Mouse (Mus musculus) testis, postnatal 14 days (tissue): ENCODE measurements around the gene Szrd1.
"Not testable (repeated sequence)": the region's sequence is repeated elsewhere in the genome, so short reads cannot be mapped to it uniquely, and the experiment has no call there.

Experiments
- DNase-seq: peaks from one replicate; pipeline ENCODE4 v3.0.0; 2021; ENCODE audit warnings: low spot score

Gene Szrd1

DNA sequence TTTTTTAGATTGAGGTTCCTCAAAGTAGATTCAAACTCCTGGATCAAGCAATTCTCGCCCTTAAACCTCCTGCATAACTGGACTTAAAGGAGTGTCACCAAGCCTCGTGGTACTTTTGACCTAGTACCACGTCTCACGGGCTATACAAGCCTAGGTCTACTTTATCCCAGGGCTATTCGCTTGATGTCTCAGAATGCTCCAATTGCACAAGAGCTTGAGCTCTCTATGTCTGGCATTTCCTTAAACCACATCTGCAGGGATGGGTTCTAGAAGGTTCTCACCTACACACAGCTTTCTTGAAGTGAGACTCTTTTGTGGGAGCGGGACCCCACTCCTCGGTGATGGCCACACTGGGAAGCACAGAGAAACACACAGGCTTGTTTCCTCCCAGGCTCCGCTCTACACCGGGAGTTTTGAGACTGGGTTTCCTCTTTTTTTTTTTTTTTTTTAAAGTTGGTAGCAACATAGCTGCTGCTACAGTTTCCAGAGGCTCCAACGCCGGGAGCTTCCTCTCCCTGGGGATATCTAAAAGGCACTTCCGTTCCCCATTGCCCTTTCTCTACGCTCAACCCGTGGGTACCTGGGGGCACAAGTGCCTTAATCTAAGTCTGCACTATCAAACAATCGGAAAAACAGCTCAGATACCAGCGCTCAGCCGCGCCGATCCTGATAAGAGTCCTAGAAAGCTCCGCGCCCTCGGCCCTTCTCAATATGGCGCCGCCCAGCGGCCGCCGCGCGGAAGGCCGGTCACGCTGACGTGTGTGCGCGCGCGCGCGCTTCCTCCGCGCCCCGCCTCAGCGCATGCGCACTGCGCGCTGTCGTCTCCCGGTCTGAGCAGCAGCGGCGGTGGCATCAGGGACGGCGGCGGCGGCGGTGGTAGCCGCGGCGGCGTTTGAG is 7.8 kb upstream of the Szrd1 start, which contains the start of gene Fbxo42:
TSS of gene Fbxo42 (plus strand) at position 802 of the 897 bp plus-strand sequence.
- DNase-seq, result peak; percentile 92

DNA sequence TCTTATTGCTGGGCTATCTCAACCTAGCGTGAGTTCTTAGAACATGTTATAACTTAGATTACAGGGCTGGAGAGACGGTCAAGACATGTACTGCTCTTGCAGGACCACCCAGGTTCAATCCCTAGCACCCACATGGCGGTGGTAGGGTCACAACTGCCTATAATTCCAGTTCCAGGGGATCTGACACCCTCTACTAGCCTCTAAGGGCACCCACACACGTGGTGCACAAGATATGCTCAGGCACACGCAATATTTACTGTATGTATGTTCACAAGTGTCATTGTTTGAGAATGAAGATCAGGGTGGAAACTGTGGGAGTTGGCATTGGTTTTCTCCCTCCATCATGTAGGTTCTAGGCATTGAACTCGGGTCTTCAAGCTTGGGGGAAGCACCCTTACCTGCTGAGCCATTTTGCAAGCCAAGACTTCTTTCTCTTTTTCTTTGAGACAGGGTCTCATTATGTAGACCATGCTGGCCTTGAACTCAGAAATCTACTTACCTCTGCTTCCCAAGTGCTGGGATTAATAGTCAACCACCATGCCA is 7.0 kb upstream of the Szrd1 start:
- no peak for DNase-seq

DNA sequence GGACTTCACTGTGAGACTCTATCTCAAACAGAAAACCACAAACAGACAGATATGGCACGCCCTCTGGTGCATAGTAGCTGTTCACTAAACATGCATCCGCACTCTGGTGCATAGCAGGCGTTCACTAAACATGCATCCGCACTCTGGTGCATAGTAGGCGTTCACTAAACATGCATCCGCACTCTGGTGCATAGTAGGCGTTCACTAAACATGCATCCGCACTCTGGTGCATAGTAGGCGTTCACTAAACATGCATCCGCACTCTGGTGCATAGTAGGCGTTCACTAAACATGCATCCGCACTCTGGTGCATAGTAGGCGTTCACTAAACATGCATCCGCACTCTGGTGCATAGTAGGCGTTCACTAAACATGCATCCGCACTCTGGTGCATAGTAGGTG is 5.5 kb upstream of the Szrd1 start:
- DNase-seq, result not testable (repeated sequence)

DNA sequence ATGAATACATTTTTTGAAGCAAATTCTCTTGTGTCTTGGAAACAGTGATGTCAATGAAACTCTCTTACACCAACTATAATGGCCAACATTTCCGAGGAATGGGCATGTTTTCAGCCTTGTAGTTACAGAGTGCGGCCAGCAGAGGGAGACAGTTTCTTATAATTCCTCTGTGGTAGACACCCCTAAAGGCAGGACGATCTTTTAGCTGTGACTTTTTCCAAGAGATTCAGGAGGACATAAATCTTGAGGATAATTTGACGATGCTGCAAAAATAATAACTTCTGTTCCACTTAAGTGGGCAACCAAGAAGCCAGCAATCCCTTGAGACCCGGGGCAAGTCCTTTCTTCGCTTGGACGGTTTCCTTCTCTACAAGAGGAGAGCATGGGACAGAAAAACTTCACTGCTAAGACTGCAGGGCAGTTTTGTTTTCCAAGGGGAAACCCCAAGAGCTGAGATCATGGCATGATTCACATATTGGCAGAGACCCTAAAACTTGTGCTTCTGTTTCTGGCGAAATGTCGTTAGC is 2.8 kb upstream of the Szrd1 start:
- no peak for DNase-seq

DNA sequence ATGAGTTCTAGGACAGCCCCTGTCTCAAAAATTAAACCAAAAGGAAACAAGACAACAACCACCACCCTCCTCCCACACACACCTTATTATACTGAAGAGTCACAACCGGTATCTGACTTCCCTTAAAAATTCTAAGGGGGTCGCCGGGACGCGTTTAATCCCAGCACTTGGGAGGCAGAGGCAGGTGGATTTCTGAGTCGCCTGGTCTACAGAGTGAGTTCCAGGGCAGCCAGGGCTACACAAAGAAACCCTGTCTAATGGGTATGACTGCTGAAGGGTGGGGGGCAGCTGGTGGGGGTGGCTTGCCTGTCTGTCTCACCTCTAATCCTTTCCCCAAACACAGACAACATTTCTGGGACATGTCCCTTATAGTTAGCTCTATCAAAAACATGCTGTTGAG is 1.4 kb upstream of the Szrd1 start:
- DNase-seq, result no peak

DNA sequence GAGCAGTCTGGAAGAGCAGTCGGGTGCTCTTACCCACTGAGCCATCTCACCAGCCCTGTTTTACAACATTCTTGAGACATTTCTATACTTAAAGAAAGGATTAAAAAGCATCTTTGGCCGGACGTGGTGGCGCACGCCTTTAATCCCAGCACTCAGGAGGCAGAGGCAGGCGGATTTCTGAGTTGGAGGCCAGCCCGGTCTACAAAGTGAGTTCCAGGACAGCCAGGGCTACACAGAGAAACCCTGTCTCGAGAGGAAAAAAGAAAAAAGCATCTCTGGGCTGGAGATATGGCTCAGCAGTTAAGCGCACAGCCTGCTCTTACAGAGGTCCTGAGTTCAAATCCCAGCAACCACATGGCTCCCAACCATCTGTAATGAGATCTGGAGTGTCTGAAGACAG is 779 bp upstream of the Szrd1 start:
- not testable (repeated sequence) for DNase-seq

DNA sequence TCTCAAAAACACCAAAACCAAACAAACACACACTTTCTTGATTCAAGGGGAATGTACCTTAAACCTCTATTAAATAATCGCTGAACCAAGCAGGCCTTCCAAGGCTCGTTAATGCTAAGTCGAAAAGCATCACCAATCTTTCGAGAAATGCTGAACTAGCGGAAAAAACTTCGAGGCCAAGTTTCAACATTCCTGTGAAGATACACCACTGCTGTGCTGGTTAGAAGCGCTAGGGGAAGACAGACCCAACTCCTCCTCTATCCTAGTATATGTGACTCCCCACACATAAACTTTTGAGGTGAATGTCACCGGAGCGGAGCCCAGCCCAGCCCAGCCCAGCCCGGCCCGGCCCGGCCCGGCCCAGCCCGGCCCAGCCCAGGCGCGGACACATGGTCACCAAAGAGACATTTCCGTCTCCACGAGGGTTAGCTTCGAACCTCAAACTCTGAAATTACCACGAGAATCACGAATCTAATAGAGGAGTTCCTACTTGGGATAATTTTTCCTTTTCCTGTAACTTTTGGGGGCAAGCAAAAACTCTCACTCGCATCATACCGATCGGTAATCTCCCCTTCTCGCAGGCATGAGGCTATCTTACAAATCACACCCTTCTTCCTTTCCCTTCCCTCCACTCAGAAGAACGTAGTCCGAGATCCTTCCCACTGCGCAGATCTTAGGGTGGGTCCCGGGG is 1.0 kb downstream of the Szrd1 start:
- DNase-seq, result no peak

DNA sequence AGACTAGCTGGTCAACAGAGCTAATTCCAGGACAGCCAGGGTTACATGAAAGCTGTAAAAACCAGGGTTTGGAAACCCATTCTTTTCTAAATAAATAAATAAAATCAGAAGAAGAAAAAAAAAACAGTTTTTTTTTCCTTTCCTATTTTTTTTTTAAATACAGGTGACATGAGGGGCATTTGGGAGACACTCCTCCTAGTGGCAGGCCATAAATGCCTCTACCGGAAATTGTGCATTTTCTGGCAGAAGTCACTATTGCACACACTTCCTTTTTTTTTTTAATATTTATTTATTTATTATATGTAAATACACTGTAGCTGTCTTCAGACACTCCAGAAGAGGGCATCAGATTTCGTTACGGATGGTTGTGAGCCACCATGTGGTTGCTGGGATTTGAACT is 1.8 kb downstream of the Szrd1 start:
- not testable (repeated sequence) for DNase-seq

DNA sequence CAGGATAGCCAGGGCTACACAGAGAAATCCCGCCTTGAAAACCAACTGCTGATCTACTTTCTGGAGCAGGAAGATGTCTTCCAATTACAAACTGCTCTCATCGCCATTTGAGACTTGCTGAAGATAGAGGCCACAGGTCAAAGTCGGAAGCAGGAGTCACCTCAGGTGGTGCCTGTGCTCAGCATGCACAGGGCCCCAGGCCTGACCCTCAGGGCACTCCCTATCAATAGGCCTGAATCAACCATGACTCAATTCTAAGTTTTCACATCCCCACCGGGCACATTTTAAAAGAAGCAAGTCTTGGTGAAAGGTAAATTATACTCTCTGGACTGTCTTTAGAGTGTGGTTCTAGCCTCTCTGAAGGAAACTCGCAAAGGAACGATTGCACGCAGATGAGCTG is 3.4 kb downstream of the Szrd1 start:
- DNase-seq, result no peak

DNA sequence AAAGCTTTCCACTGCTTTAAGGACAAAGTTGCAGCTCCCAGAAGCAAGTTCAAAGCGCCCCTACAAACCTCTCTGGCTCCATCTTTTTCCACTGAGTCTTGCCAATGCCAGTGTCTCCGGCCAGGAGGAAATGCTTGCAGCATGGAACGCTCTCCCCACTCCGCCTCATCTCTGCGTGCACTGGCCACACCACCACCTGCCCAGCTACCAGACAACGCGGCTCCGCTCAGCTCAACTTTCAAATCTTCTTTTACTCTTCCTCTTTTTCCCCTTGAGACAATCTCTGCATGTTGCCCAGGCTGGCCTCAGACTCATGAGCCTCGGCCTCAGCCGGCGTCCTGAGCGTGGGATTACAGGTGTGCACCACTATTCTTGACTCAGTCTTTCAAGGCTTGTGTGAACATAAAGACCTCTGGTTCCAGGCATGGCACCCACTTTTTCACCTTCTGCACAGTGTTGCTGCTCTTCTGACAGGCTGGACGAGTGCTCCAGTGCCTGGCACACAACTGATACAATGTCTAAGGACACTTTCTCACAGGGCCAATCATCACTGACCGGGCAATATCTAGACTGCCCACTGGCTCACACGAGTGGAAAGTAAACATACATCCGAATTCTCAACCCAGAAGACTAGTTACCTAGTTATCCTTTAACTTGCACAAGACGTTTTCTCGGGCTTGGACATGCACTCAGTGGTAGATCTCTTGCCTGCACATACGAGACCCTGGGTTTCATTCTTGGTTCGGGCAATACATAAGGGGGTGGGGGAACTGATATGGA is 4.6 kb downstream of the Szrd1 start:
- DNase-seq, result no peak

DNA sequence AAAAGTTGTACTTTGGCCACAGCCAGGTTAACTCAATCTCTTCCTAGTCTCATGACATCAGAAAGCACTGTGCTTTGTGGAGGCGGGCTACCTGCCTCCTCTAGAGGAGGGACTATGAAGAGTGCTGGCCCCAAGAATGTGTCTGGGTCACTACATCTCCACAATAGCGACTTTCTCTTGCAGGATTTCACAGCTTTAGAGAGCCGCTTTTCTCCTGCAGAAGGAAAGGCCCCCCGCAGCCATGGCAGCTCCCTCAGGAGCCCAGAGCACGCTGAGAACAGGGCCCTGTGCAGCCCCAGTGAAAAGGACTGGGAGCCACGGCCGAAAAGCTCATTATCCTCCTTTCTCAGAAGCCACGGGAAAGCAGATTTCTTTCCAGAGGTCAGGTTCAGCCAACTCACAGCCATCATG is 5.5 kb downstream of the Szrd1 start:
- no peak for DNase-seq

DNA sequence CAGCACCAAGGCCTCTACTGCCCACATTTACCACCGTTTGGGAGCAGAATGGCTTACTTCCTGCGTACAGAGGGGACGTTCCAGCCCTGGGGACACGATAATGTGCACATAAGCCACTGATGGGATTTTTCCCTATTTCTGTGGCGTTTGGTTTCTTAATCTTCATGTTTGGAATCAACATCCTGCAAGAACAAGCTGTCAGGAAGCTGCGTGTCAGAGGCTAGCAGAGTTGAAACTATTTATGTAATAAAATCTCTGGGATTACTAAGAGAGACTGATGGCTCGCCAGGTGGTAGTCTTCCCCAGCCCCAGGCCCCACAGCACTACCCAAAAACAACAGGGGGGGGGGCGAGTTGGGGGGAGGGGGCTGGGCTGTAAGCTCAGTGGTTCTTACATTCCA is 6.3 kb downstream of the Szrd1 start:
- no peak for DNase-seq

DNA sequence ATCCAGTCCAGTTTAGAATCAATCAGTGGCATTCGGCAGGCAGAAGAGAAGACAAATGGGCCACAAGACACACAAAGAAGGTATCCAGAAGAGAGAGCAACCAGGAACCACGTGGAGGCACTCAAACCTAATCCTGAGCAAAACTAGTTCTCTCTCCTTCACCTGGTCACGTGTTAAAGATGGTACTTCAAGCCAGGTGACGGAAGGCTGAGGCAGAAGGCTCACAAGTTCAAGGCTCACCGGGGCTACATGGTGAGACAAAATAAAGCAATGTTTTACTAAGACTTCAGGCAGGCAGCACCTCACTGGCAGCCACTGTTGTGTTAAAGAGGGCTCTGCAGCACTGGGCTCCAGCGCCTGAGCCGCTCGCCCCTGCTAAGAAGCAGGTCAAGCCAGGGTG is 7.4 kb downstream of the Szrd1 start:
- no peak for DNase-seq

DNA sequence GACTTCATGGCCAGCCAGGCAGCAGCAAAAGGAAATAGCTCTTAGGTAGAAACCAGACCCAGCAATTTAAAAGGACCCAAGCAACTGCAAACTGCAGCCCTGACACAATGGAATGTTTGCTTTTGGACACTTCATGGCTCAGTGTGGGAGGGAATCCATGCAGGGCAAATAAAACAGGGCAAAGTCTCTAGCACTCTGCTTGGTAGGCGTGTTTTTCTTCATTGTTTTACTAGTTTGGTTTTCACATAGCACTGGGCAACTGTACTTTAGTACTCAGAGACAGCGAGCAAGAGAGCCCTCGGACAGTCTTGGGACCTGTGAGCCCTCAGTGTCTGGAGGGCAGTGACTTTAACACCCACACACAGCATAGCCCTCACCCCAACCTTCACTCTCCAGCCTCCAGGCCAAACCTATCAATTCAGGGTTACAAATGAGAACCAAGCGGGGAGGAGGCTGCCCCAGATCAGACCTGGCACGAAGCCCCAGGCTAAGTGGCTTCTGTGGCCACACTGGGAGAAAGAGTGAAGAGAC is 8.0 kb downstream of the Szrd1 start:
- no peak for DNase-seq

DNA sequence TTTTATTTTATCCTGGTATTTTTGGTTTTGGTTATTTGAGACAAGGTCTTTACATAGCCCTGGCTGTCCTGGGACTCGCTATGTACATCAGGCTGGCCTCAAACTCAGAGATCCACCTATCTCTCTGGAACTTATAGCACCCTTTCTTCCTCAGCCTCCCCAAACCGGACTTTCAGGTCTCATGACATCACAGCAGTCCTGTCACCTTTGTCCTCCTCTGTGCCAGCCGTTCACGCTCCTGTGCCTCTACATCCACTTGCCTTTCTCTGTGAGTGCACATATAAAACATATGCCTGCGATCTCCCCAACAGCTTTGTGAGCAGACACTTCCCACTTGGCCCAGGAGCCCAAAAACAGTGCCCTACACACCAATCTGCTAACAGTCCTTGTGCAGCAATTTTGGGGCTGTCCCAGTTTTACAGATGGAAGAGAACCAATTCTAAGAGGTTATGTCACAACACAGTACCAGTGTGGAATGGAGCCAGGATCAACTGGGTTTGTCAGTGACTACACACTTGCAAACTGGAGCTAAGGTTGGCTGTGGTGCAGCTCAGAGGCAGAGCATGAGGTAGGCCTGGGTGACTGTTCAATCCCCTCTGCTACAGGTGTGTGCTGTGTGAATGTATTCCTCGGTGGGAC is 8.8 kb downstream of the Szrd1 start:
- DNase-seq, result no peak

DNA sequence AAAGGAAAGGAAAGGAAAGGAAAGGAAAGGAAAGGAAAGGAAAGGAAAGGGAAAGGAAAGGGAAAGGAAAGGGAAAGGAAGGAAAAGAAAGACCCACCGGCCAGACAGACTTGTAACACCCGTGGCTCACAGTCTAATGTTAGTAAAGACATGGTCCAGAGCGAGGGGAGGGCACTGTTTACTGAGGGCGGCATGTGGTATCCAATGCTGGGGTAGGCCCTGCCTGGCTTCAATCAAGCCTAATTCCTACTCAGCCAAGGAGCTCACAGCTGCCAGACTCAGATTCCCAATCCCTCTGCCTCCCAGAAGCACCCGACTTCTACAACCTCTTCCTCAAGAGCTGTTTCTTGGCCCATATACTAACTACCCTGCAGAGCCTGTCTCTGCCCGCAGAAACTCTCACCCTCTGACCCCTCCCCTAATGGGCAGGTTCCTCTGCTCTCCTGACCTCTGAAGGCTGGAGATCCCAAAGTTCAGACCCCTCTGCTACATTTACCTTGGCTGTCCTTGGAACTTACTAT is 10.3 kb downstream of the Szrd1 start:
- DNase-seq, result no peak

DNA sequence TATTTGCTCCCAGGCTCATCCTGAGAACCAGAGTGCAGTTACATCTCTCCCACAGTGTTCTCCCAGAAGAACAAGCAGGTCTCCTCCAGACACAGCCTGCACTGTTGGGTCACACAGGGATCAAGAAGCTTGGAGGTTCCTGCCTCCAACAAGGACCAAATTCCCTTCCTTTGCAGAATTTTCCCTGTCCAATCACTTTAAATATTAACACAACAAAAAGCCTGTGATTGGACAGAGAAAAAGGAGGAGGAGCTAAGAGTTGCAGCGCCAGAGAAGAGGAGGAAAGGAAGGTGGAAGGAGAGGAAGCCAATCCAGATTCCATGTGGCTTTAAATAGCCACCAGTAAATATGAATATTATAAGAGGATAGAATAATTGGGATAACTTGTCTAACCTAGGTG is 16.5 kb downstream of the Szrd1 start:
- no peak for DNase-seq

DNA sequence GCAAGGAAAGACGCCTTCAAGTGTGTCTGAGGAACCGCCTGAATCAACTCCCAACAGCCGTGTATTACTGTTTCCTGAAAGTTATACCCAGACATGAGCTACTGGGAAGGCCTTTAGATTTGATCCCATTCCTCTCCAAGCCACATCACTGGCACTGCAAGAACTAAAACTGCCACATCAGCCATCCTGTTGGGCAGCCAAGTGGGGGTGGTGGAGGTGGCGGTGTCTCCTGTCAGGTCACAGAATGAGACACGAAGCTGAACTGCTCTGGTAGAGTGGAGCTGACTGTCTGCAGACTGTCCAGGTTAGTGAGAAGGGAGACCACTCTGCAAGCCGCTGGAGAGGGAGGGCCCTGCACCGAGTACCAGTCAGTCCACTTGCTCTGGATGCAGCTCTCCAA is 16.9 kb downstream of the Szrd1 start:
- no peak for DNase-seq

DNA sequence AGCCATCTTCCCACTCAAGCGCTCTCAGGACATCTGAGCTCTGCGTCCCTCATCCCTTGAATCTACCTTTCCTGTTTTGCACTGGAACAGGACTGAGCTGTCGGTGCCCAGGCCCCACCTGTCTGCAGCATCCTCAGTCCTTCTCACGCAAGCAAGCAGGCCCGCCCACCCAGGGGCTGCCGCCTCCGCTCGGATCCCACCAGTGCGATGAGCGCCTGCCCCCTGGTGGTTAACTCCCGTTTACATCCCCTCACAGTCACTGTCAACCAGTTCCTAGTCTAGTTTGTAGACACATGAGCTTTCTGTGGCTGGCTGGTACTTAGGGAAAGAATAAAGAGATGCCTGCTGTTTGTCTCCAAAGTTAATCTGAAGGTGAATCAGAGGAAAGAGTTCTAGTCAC is 18.9 kb downstream of the Szrd1 start:
- DNase-seq, result no peak

DNA sequence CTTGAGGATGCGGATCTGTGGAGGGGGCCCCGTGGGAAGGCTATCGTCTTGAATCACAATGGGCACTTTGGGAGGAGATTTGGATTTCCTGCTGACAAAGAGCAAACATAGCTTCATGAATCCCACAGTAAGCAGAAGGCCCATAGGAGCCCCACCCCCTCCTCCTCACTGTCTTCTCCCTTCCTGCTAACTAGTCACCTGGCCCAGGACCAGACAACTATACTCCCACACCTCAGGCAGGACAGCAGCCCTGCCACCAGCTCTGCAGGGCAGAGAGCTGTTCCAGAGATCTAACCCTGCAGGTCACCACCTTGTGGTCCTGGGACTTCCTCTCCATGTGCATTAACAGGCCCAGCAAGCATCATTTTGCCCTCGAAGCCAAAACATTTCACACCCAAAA is 20.9 kb downstream of the Szrd1 start:
- DNase-seq, result no peak

DNA sequence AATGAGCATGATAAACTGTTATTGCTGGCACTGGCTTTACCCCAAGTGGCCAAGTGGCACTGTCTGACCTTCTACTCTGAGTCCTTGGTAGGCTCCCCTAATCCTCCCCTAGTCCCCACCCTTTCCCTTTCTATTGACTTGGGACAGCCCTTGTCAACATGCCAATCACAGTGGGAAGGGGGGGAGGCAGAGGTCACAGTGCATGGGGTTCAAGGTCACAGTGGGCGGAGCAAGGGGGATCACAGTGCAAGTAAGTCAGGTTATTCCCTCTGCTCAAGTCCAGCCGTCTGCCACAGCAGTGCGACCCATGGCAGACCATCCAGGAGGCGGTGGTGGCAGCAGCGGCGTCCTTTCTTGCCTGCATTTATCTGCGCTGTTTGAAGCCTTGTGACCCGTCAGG is 24.2 kb downstream of the Szrd1 start:
- no peak for DNase-seq
